8 mouse cellular contexts compared by ENCODE assay signal in the genomic region with DNA sequence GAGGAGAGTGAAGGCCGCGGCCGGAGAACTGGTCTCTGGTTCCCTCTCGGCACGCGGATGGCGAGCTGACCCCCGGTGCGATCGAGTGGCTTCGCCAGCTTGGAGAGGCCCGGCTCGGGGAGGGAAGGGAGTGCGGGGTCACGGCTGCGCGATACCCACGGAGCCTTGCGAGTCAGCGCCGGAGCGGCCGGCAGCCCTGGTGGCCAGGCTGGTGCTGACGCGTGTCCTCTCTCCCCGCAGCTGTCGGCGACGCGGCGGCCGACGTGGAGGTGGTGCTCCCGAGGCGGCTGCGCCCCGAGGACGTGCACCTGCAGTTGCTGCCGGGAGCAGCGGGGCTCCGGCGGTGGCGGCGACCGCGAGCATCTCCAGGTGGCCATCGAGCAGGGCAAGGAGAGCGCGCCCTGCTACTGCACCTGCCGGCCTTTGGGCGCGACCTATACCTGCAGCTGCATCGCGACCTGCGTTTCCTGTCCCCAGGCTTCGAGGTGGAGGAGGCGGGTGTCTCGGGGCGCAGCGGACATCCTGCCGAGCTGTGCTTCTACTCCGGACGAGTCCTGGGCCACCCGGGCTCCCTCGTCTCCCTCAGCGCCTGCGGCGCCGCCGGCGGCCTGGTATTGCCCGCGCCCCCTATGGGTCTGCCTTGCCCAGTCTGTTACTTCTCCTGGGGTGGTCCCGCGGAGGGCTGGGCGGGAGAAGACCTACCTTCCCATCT. TPM values are rescaled to one million over a fixed set of nuclear protein-coding genes. Genes with fewer than 3 reads are reported as not detected.
A peak's percentile ranks its signal among the peaks of the same experiment; 100 is the strongest.
DNase-seq lines count a peak whose midpoint lies in the region; ATAC-seq and TF ChIP-seq lines count a peak whose summit lies in the region.

No protein-coding gene starts in this region.

- peak; percentile 35 for ATAC-seq in frontal cortex, adult (ENCODE audit: low TSS enrichment)
- peak; percentile 35; the same call in 1 of the 2 replicates for ATAC-seq in intestine, embryonic 16.5 days
- ATAC-seq in midbrain, embryonic 16.5 days = peak; percentile 70
- ATAC-seq in stomach, postnatal 0 days (ENCODE audit: low FRiP score, low TSS enrichment) = peak; percentile 33

- peak overlapping the region; percentile 73 for H3K9ac ChIP-seq in intestine, embryonic 16.5 days (ENCODE audit: low read depth, low read length)
- H3K9ac ChIP-seq in liver, adult 2 months (ENCODE audit: low read depth, low read length) = peak overlapping the region; percentile 35
- H3K9ac ChIP-seq in midbrain, embryonic 16.5 days (ENCODE audit: low read depth, low read length) = peak overlapping the region; percentile 69
- peak overlapping the region; percentile 63 for H3K9ac ChIP-seq in stomach, postnatal 0 days (ENCODE audit: low read length)

- H3K36me3 ChIP-seq in intestine, embryonic 16.5 days (ENCODE audit: control insufficient read depth, insufficient read depth, low read length) = no peaks in the 10 kb centered on the region
- no peaks in the 10 kb centered on the region for H3K36me3 ChIP-seq in liver, adult 2 months (ENCODE audit: control insufficient read depth, insufficient read depth, low read length)
- H3K36me3 ChIP-seq in midbrain, embryonic 16.5 days (ENCODE audit: control insufficient read depth, insufficient read depth, low read length) = no peaks in the 10 kb centered on the region
- H3K36me3 ChIP-seq in stomach, postnatal 0 days (ENCODE audit: control insufficient read depth, insufficient read depth, low read length) = no peaks in the 10 kb centered on the region

- no peaks in the 10 kb centered on the region for H3K9me3 ChIP-seq in intestine, embryonic 16.5 days (ENCODE audit: control insufficient read depth, low read length)
- H3K9me3 ChIP-seq in midbrain, embryonic 16.5 days (replicated peaks; ENCODE audit: control insufficient read depth, low read length, poor library complexity, severe bottlenecking) = no peaks in the 10 kb centered on the region
- H3K9me3 ChIP-seq in stomach, postnatal 0 days (ENCODE audit: control insufficient read depth, low read length) = no peaks in the 10 kb centered on the region

- no peaks in the 10 kb centered on the region for H3K27me3 ChIP-seq in intestine, embryonic 16.5 days (replicated peaks; ENCODE audit: control insufficient read depth, insufficient read depth, low read length)
- H3K27me3 ChIP-seq in liver, adult 2 months (ENCODE audit: control insufficient read depth, insufficient read depth, low read length) = peaks cover 7% of the 10 kb centered on the region
- H3K27me3 ChIP-seq in midbrain, embryonic 16.5 days (ENCODE audit: control insufficient read depth, insufficient read depth, low read depth, low read length) = peaks cover 2% of the 10 kb centered on the region; the same call in 1 of the 2 replicates
- no peaks in the 10 kb centered on the region for H3K27me3 ChIP-seq in stomach, postnatal 0 days (ENCODE audit: control insufficient read depth, insufficient read depth, low read length)

- no peak overlapping the region for H3K27ac ChIP-seq in bone marrow macrophage, adult 2 months (ENCODE audit: insufficient read depth, low read depth, low read length)
- peak overlapping the region; percentile 0; the same call in 1 of the 2 replicates for H3K27ac ChIP-seq in intestine, embryonic 16.5 days (ENCODE audit: low read length)
- no peak overlapping the region for H3K27ac ChIP-seq in liver, adult 2 months (replicated peaks; ENCODE audit: insufficient read depth, low read depth, low read length)
- peak overlapping the region; percentile 38 for H3K27ac ChIP-seq in midbrain, embryonic 16.5 days (ENCODE audit: low read length)
- H3K27ac ChIP-seq in stomach, postnatal 0 days (replicated peaks) = peak overlapping the region; percentile 63; the same call in 1 of the 2 replicates

- no peak for DNase-seq in frontal cortex, adult 2 months (ENCODE audit: extremely low spot score in 1 of 2, low spot score in 1 of 2)
- peak; percentile 34 for DNase-seq in forelimb bud, embryonic 11.5 days (ENCODE audit: low read depth, low spot score)
- DNase-seq in liver, adult 2 months (ENCODE audit: extremely low read depth, low read depth, low spot score) = no peak
- peak; percentile 51 for DNase-seq in stomach, postnatal 0 days (ENCODE audit: low spot score)

- no peak for TF ChIP-seq EP300 in stomach, postnatal 0 days (optimal IDR thresholded peaks at IDR 0.05)

- no peak for TF ChIP-seq CTCF in bone marrow macrophage, adult 2 months (IDR thresholded peaks at IDR 0.05; ENCODE audit: low read depth, low read length)
- TF ChIP-seq CTCF in liver, adult 2 months (IDR thresholded peaks at IDR 0.05; ENCODE audit: low read depth, low read length) = peak; percentile 12; the same call in 1 of the 2 replicates
- peak; percentile 58 for TF ChIP-seq CTCF in stomach, postnatal 0 days (IDR thresholded peaks at IDR 0.05; ENCODE audit: low read depth)

- H3K4me1 ChIP-seq in bone marrow macrophage, adult 2 months (ENCODE audit: control insufficient read depth, insufficient read depth, low read length) = no peaks in the 10 kb centered on the region
- H3K4me1 ChIP-seq in intestine, embryonic 16.5 days (ENCODE audit: control insufficient read depth, insufficient read depth, low read length) = peaks cover 17% of the 10 kb centered on the region
- H3K4me1 ChIP-seq in liver, adult 2 months (ENCODE audit: control insufficient read depth, insufficient read depth, low read length) = no peaks in the 10 kb centered on the region
- H3K4me1 ChIP-seq in midbrain, embryonic 16.5 days (ENCODE audit: control insufficient read depth, insufficient read depth, low read length) = peaks cover 5% of the 10 kb centered on the region; the same call in 1 of the 2 replicates
- no peaks in the 10 kb centered on the region for H3K4me1 ChIP-seq in stomach, postnatal 0 days (replicated peaks; ENCODE audit: control insufficient read depth, insufficient read depth)

- peak overlapping the region; percentile 99 for H3K4me2 ChIP-seq in intestine, embryonic 16.5 days (ENCODE audit: low read depth, low read length)
- peak overlapping the region; percentile 90 for H3K4me2 ChIP-seq in midbrain, embryonic 16.5 days (ENCODE audit: low read length)
- peak overlapping the region; percentile 100 for H3K4me2 ChIP-seq in stomach, postnatal 0 days (replicated peaks; ENCODE audit: low read depth)

- H3K79me2 ChIP-seq in liver, adult 2 months (ENCODE audit: control insufficient read depth, insufficient read depth, low read length) = no peaks in the 10 kb centered on the region

- under 1% methylated on average over 74 of the region's 76 CpGs for WGBS in intestine, embryonic 16.5 days
- 1% methylated on average over 76 of the region's 76 CpGs for WGBS in liver, adult 2 months
- WGBS in midbrain, embryonic 16.5 days = under 1% methylated on average over 46 of the region's 76 CpGs
- under 1% methylated on average over 54 of the region's 76 CpGs for WGBS in stomach, postnatal 0 days

- no peak for TF ChIP-seq POLR2A in bone marrow macrophage, adult 2 months (IDR thresholded peaks at IDR 0.05; ENCODE audit: borderline replicate concordance, low read depth, low read length)
- TF ChIP-seq POLR2A in liver, adult 2 months (IDR thresholded peaks at IDR 0.05; ENCODE audit: extremely low read depth, insufficient read depth, low read length) = no peak

- peak overlapping the region; percentile 50 for H3K4me3 ChIP-seq in bone marrow macrophage, adult 2 months (ENCODE audit: insufficient read depth, low read length)
- H3K4me3 ChIP-seq in intestine, embryonic 16.5 days (ENCODE audit: low read length) = peak overlapping the region; percentile 53
- peak overlapping the region; percentile 60; the same call in 1 of the 2 replicates for H3K4me3 ChIP-seq in liver, adult 2 months (ENCODE audit: insufficient read depth, low read depth, low read length)
- peak overlapping the region; percentile 52 for H3K4me3 ChIP-seq in midbrain, embryonic 16.5 days (ENCODE audit: low read depth, low read length)
- H3K4me3 ChIP-seq in stomach, postnatal 0 days (ENCODE audit: low read depth, low read length) = peak overlapping the region; percentile 57

RNA-seq across cellular contexts. Expression of a gene that starts 0.6 kb away (rescaled TPM):
- polyA plus RNA-seq in frontal cortex, adult 2 months (2012; rRNA removed) = 2.7 and 3.3 TPM in 2 replicates
- not detected in 2 replicates for polyA plus RNA-seq in bone marrow macrophage, adult 2 months (2012; ENCODE audit: insufficient read depth, insufficient read length, missing spikeins)
- 3.0 and 3.7 TPM in 2 replicates for polyA plus RNA-seq in intestine, embryonic 16.5 days (2015; fragmentation: Nextera tagmentation; extraction: Ambion mirVana)
- total RNA-seq in liver, adult 2 months (2014; rRNA removed) = 0.07 and 0.09 TPM in 2 replicates
- 0.11 and 0.17 TPM in 2 replicates for polyA plus RNA-seq in liver, adult 2 months (2012; rRNA removed)
- 2.6 and 3.4 TPM in 2 replicates for polyA plus RNA-seq in midbrain, embryonic 16.5 days (2015; fragmentation: Nextera tagmentation; extraction: Ambion mirVana)
- 2.4 TPM in 2 replicates for polyA plus RNA-seq in stomach, postnatal 0 days (2015; fragmentation: Nextera tagmentation; extraction: Ambion mirVana)

Comparison
In these comparisons a context has a peak if more than half of its experiments do, and no peak if none do; other contexts are left out.
1. DNase-seq: peak in forelimb bud, embryonic 11.5 days (single experiment) and stomach, postnatal 0 days (single experiment); none in frontal cortex, adult 2 months (0 of 2) and liver, adult 2 months (single experiment).
2. H3K27ac ChIP-seq: peak in intestine, embryonic 16.5 days (single experiment), midbrain, embryonic 16.5 days (single experiment) and stomach, postnatal 0 days (single experiment); none in bone marrow macrophage, adult 2 months (single experiment) and liver, adult 2 months (single experiment).
3. Peak in every context shown above with its lines, with median percentiles within 50 percentile points of each other: ATAC-seq, H3K4me3 ChIP-seq, H3K4me2 ChIP-seq and H3K9ac ChIP-seq.